Mouse (Mus musculus) liver, postnatal 0 days (tissue): Measurements from ENCODE around the gene Clic4.

Experiments used
- CTCF ChIP-seq: sonication (generic); IDR thresholded peaks from 2 replicates; pipeline ENCODE4 v1.5.1; 2016; ENCODE audit warnings: antibody characterized with exemption, low read depth
- EP300 ChIP-seq: IDR thresholded peaks from 2 replicates; pipeline ENCODE4 v1.6.1; 2016; ENCODE audit warnings: antibody characterized with exemption, low read depth, mild to moderate bottlenecking

DNA sequence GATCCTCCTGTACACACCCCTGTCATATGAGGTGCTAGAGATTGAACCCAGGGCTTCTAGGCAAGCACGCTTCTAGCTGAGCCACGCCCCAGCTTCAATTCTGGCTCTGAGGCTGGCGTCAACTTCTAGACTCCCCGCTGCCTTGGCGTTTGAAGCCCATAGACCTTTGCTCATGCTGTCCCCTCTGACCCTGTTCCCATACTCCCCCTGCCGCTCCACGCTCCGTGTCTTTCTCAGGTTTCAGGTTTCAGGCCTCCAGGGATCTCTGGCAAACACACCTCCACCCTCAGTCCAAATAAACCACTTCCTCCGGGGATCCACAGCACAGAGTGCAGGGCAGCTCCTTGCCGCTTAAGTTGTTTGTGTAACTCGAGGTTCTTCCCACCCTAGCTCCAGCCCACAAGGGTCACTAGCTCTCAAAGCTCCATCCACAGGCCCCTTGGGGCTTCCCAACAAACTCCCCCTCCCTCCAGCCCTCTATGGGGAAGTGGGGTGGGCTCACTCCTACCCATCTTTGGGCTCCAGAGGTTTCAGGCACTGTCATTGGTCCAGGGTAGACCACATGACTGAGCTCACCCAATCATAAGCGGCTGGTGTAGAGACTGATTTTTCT is 20.0 kb upstream of the Clic4 start:
- TF ChIP-seq CTCF (no peak), EP300 (no peak)
